Mouse (Mus musculus): ENCODE results near the gene Guk1.

Gene Guk1

GRCm38 (mm10) chr11:59163255-59164236 lies 28.5 kb downstream of the Guk1 start, which contains the start of gene Iba57:
Iba57 (minus strand) TSS chr11:59163739.
- peak; percentile 97 for DNase-seq (ENCODE audit: low read depth)

GRCm38 (mm10) chr11:59162443-59163254 lies 29.4 kb downstream of the Guk1 start:
- DNase-seq (ENCODE audit: low read depth): peak; percentile 13

DNA sequence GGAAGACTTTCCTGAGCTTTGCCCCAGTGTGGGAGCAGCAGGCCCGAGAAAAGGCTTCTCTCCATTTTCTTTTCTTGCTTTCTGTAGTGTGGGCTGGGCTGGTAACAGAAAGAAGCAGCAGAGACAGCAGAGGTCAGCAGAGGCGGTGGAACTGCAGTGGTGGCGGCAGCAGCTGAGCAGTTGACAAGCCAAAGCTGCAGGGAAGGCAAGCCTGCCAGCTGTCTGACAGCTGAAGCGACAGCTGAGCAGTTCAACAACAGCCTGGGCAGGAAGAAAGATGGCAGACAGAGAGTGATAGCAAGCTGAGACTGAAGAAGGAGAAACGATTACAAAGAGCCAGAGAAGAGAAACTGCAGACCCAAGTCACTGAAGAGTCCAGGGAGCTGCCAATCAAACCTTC lies 30.6 kb downstream of the Guk1 start:
- DNase-seq (ENCODE audit: low read depth): no peak

DNA sequence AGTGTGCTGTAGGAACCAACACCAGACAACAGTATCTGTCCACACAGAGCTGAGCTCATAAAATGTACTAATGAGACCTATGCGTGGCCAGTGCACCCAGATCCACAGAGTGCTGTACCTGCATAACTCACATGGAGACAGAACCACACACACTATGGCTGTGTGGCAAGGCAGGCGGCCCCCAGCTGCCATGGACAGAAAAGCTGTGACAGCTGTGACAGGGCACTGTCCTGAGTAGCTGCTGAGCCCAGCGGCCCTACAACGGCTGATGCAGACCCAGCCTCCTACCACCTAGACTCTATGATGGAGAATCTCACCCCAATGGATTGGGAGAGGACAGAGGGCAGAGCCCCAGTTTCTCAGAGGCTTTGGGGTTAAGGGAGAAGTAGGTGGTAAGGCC lies 32.5 kb downstream of the Guk1 start:
- DNase-seq (ENCODE audit: low read depth): no peak

DNA sequence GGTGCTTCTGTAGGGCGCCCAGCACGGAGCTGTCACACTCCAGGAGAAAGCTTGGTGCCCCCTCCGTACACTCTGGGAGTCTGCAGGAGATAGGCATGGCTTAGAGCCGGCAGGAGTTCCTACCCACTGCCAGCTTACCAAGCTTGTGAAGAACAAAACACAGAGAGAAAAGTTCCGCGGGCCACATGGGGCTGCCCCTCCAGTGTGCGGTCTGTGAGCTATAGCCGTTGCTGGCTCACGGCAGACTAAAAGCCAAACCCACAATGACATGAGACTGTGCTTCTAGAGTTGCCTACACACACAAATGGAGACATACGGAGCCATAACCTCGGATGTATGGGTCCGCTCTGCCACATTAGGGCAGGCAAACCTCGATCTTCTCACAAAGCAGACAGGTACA lies 32.9 kb downstream of the Guk1 start:
- no peak for DNase-seq (ENCODE audit: low read depth)

- no peak for DNase-seq (ENCODE audit: low read depth)
These were observed 36.1 kb downstream of the Guk1 start for GRCm38 (mm10) chr11:59155900-59156299.

- no peak for DNase-seq (ENCODE audit: low read depth)
These were observed 37.8 kb downstream of the Guk1 start for GRCm38 (mm10) chr11:59154220-59154619.

DNA sequence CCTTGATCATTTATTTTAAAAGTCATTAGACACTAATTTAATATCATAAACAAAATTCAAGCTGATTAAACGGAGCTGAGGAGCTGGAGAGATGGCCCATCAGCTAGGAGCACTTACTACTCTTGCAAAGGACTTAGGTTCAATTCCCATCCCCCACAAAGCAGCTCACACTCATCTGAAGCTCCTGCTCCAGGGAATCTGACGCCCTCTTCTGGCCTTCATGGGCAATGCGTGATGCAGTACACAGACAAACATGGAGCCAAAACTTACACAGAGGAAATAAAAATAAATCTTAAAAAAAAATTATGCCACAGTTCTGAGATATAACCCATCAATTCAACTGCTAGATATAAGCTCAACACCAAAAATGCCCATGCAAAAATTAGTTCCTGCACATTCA lies 40.3 kb downstream of the Guk1 start:
- DNase-seq (ENCODE audit: low read depth): peak; percentile 58

- DNase-seq (ENCODE audit: low read depth): no peak
These were observed 42.7 kb downstream of the Guk1 start for GRCm38 (mm10) chr11:59149302-59149701.

- DNase-seq (ENCODE audit: low read depth): no peak
These were observed 49.0 kb downstream of the Guk1 start for GRCm38 (mm10) chr11:59142962-59143361.

GRCm38 (mm10) chr11:59141772-59142370 lies 50.1 kb downstream of the Guk1 start:
- DNase-seq (ENCODE audit: low read depth): peak; percentile 13

DNA sequence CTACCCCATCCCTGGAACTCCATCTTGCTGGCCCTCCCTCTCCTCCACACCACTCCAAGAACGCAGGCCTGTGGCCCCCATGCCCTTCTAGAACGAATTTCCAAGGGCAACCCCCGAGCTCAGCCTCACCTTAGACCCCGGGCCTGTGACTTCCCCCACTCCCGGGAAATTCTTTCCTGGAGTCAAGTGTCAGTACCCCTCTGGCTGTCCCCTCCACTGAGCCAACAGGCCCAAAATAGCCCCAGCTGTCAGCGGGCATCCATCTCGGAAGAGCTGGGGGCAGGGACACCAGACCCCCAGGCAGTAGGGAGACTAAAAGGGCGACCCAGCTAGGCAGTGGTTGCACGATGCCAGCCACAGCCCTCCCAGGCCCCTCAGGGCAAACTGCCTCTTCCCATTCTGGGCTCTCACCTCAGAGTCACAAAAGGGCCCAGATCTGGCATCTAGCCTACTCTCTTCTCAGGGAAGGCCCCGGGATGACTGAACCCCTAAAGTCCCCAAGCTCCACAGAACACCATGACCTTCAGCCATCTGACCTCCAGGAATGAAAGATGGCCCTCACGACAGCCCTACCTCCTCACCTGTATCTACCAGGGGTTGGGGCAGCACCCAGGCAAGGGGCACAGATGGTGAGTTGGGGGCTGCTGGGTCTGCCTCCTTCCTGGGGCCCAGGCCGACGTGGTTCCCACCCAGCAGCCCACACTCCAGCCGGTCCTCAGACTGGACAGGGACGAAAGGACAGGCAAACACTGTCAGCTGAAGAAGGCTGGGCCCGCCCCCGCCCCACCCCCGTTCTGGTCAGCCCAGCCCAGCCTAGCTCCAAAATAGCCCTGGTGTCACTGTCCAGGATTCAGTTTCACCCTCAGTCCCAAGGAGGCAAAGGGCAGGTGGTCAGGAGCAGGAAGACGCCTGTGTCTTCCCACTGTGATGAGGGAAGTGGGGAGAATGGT lies 53.2 kb downstream of the Guk1 start:
- DNase-seq (ENCODE audit: low read depth): no peak

DNA sequence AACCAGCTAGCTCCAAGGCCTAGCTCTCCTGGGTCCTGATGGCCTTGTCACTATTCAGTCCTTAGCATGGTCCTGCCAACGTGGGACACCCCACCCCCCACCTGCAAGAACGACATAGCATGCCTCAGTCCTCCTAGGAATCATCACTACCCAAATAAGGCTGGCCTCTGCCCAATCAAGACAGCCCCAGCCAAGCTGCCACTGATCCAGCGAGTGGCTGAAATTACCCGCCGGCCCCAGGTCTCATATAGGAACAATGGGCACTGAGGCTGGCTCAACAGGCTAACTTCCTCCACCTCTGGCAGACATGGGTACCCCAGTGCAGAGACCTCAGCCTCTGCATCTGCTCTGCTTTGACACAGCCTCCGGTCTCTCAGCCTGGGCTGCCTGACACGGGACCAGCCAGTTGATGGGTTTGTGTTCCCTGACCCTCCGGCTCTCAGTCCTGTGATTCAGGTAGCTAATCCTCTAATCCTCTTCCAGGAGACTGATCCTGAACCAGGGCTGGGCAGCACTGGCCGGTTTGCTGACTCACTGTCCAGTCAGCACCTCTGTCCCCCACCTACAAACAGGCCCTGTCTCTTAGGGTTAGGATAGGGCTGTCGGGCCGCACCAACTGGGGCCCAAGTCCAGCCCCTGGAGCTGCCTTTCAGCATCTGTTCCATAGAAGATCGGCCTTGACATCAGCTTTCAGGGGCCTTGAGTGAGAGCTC lies 54.9 kb downstream of the Guk1 start:
- no peak for DNase-seq (ENCODE audit: low read depth)

DNA sequence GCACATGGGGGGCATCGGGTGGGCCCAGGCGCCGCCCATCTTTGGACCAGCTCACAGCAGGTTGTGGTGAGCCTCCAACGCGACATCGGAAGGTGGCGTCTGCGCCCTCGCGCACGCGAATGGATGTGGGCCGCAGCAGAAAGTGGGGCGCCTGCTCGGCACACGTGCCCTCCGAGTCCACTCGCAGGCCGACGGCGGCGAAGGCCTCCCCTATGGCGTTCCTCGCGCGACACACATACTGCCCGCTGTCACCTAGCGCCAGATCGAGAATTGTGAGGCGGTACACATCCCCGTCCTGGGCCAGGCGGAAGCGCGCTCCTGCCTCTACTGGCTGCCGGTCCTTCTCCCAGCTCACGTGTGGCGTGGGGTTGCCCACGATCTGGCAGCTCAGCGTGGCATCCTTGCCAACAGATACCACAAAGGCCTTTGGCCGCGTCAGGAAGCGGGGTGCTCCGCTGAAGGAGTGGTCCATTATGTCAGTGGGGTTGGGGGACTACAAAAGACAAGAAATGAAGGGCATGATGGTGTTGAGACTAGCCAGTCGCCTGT lies 56.0 kb downstream of the Guk1 start, which contains the start of gene Obscn:
Gene Obscn (minus strand): TSS at position 499 of the 549 bp plus-strand sequence.
- no peak for DNase-seq (ENCODE audit: low read depth)

DNA sequence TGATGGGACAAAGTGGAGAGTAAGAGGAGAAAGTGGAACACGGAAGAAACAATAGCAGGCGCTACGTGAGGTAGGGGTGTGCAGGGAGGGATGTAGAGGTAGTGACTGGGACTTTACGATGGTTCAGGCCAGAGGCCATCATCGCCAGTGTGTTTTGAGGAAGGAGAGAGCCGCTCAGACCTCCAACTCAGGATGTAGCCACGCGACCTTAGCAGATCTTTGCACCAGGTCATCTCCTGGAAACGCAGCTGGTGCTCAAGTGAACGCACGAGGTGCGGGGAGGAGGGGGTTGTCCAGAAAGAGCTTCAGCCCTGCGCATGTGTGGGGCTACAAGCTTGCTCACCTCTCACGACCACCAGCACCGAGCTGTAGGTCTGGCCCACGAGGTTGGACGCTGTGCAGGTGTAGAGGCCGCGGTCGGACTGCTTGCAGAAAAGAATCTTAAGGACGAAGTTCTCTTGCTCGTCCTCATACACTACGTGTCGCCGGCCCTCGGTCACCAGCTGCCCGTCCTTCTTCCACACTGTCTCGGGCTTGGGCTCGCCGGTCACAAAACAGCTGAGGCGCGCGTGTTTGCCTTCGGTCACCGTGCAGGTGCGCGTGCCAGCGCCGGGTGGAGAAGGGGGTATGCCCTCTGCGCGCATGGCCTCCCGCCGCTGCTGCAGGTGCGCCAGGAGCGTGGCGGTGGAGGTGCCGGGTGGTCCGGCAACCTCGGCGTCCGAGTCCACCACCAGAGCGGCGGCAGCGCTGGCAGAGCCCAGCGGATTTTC lies 56.8 kb downstream of the Guk1 start:
- DNase-seq (ENCODE audit: low read depth): no peak

- DNase-seq (ENCODE audit: low read depth): no peak
These were observed 57.5 kb downstream of the Guk1 start for GRCm38 (mm10) chr11:59134373-59134997.
